Mouse (Mus musculus): ENCODE results near the gene Duxf3. TPM values are rescaled to one million over a fixed set of nuclear protein-coding genes. Genes with fewer than 3 reads are reported as not detected.
"Not testable (repeated sequence)": the region's sequence is repeated elsewhere in the genome, so short reads cannot be mapped to it uniquely, and the experiment has no call there.

The Duxf3 gene
- polyA plus RNA-seq, 1 experiment from 2014 or later: not detected

DNA sequence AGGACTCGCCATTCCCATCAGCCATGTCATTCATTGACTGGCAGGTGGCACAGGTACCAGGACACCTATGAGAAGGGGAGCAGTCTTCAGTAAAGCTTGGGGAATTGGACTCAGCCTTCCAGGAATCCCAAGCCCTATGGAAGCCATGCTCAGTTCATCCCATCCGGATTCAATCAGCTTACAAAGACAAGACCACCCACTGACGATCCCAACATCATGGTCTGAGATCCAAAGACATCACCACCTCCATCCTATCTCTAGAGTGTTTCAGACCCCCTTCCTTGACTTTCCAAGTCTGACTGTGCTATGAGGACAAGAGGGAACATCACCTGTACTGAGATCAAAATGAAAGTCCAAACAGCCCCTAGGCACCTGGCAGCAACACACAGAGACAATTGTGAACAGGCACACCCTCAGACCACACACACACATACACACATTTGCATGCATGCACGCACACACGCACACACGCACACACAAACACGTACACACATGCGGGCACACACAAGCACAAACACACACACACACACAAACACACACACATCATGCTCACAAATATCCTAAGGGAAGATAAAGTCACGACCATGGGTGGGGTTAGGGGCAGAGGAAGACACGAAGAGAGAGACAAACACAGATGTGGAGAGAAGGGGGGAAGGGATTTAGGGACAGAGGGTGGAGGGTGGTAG, 722 bp upstream of the Duxf3 start:
- H3K4me1 ChIP-seq (replicated peaks); H3K27ac ChIP-seq; H3K27me3 ChIP-seq; H3K4me3 ChIP-seq (replicated peaks); H3K36me3 ChIP-seq; H3K9ac ChIP-seq (replicated peaks); H3K4me2 ChIP-seq: not testable (repeated sequence)
- peaks cover 34% of the 10 kb centered on the region for H3K9me3 ChIP-seq
- WGBS: 81% methylated on average over 10 of the region's 10 CpGs
- ATAC-seq (ENCODE audit: insufficient number of reproducible peaks, insufficient read depth, low FRiP score, low TSS enrichment, low read depth): peak; percentile 43

DNA sequence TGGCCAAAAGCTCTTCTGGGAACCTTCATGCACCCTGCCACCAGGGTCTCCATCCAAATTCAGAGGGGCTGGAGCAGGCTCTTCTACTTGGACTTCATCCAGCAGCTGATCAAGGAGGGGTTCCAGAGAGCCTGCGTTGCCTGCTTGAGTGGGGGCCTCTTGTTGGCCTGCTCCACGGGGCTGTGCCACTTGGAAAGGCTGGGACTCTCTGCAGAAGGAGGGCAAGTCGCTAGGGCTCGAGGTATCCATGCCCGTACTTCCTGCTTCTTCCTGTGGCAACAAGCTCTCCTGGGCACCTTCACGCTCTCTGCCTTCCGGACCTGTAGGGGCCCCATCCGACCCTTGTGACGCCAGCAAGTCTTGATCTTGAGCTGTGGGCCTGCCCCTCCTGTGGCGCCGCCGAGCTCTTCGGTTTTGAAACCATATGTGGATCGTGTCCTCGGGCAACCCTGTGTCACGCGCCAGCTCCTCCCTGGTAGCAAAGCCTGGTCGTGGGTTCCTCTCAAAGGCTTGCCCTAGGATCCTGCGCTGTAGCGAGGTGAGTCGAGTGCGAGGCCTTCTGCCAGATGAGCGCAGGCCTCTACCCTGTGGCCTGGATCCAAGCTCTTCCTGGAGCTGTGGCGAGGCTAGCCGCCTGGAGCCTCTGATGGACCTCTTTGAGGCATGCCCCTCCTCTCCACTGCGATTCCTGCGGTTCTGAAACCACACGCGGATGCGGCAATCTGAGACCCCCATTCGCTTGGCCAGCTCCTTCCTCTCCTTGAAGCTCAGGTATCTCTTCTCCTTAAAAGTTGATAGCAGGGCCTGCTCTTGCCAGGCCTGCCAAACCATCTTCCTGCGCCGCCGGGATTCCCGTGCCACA, 465 bp downstream of the Duxf3 start:
- H3K4me3 ChIP-seq (replicated peaks); H3K36me3 ChIP-seq: not testable (repeated sequence)
- ATAC-seq (ENCODE audit: insufficient number of reproducible peaks, insufficient read depth, low FRiP score, low TSS enrichment, low read depth): peak; percentile 83

DNA sequence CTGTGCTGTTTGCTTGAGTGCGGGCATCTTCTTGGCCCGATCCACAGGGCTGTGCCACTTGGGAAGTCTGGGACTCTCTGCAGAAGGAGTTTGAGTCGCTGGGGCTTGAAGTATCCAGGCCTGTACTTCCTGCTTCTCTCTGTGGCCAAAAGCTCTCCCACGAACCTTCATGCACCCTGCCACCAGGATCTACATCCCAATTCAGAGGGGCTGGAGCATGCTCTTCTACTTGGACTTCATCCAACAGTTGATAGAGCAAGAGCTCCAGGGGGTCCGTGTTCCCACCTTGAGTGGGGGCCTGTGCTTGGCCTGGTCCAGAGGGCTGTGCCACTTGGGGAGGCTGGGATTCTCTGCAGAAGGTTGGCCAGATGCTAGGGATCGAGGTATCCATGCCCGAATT, 1.4 kb downstream of the Duxf3 start:
- not testable (repeated sequence) for H3K4me1 ChIP-seq (replicated peaks); H3K27me3 ChIP-seq; H3K27ac ChIP-seq; H3K9ac ChIP-seq (replicated peaks); H3K4me3 ChIP-seq (replicated peaks); H3K36me3 ChIP-seq; H3K4me2 ChIP-seq
- H3K9me3 ChIP-seq: peaks cover 26% of the 10 kb centered on the region
- peak; percentile 34 for ATAC-seq (ENCODE audit: insufficient number of reproducible peaks, insufficient read depth, low FRiP score, low TSS enrichment, low read depth)
- 80% methylated on average over 5 of the region's 7 CpGs for WGBS

More for the DNA sequence above, 465 bp downstream of the Duxf3 start:
- not testable (repeated sequence) for H3K27me3 ChIP-seq; H3K9ac ChIP-seq (replicated peaks); H3K27ac ChIP-seq; H3K4me2 ChIP-seq; H3K4me1 ChIP-seq (replicated peaks)
- peaks cover 34% of the 10 kb centered on the region for H3K9me3 ChIP-seq
- WGBS: 87% methylated on average over 35 of the region's 35 CpGs

DNA sequence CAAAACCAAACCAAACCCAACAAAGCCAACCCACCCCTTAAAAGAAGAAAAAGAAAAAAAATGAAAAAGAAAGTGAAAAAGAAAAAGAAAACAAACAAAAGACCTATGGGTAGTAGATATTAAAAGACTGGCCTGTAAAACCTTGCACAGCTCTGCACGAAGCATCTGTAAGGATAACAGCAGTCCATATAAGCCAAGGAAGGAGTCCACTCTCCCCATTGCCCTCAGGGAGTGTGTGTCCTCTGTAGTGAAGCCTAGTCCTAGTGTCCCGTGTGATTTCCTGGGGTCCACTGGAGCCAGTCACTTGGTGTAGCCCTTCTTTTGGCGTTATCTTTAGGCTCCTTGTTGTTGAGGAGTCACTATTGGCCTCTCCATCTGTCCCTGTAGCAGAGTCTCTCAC, 2.5 kb downstream of the Duxf3 start:
- H3K4me2 ChIP-seq; H3K27me3 ChIP-seq; H3K36me3 ChIP-seq; H3K27ac ChIP-seq; H3K9ac ChIP-seq (replicated peaks); H3K4me3 ChIP-seq (replicated peaks); H3K4me1 ChIP-seq (replicated peaks); ATAC-seq (ENCODE audit: insufficient number of reproducible peaks, insufficient read depth, low FRiP score, low TSS enrichment, low read depth): not testable (repeated sequence)
- 58% methylated on average over 3 of the region's 3 CpGs for WGBS
- peaks cover 19% of the 10 kb centered on the region for H3K9me3 ChIP-seq

DNA sequence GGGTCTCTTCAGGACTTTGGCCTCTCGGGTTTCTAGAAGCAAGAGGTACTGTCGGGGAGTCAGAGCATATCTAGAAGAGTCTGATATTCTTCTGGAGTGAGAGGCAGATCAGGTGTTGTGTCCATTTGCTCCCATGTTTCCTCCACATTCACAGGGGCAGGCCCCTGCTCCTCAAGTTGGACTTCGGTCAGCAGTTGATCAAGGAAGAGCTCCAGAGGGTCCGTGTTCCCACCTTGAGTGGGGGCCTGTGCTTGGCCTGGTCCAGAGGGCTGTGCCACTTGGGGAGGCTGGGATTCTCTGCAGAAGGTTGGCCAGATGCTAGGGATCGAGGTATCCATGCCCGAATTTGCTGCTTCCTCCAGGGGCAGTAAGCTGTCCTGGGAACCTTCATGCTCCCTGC, 4.7 kb downstream of the Duxf3 start:
- not testable (repeated sequence) for H3K27me3 ChIP-seq; H3K27ac ChIP-seq; ATAC-seq (ENCODE audit: insufficient number of reproducible peaks, insufficient read depth, low FRiP score, low TSS enrichment, low read depth); H3K9ac ChIP-seq (replicated peaks); H3K4me3 ChIP-seq (replicated peaks); H3K36me3 ChIP-seq; H3K4me1 ChIP-seq (replicated peaks); H3K4me2 ChIP-seq
- peaks cover 16% of the 10 kb centered on the region for H3K9me3 ChIP-seq
- WGBS: 82% methylated on average over 3 of the region's 6 CpGs

DNA sequence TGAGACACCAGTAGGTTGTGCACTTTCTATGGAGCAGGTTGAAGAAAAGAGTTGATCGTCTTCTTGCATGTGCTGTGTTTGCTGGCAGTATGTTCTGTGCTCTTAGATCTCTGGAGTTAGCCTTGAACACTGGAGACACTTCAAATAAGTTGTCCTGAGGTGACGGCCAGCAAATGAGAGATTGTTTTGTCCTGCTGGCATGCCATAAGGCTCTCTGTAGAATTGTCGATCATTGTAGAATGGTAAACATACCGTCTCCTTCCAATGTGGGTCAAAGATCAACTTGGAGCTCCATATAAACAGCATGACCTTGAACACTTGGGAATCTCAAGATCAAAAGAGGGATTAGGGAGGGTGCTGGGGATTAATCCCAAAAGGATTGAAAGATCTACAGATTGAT, 6.1 kb downstream of the Duxf3 start:
- H3K4me1 ChIP-seq (replicated peaks); H3K4me2 ChIP-seq; H3K27me3 ChIP-seq; H3K27ac ChIP-seq; H3K9me3 ChIP-seq; H3K9ac ChIP-seq (replicated peaks); H3K36me3 ChIP-seq; ATAC-seq (ENCODE audit: insufficient number of reproducible peaks, insufficient read depth, low FRiP score, low TSS enrichment, low read depth); H3K4me3 ChIP-seq (replicated peaks): not testable (repeated sequence)
- WGBS: 75% methylated on average over 4 of the region's 4 CpGs

DNA sequence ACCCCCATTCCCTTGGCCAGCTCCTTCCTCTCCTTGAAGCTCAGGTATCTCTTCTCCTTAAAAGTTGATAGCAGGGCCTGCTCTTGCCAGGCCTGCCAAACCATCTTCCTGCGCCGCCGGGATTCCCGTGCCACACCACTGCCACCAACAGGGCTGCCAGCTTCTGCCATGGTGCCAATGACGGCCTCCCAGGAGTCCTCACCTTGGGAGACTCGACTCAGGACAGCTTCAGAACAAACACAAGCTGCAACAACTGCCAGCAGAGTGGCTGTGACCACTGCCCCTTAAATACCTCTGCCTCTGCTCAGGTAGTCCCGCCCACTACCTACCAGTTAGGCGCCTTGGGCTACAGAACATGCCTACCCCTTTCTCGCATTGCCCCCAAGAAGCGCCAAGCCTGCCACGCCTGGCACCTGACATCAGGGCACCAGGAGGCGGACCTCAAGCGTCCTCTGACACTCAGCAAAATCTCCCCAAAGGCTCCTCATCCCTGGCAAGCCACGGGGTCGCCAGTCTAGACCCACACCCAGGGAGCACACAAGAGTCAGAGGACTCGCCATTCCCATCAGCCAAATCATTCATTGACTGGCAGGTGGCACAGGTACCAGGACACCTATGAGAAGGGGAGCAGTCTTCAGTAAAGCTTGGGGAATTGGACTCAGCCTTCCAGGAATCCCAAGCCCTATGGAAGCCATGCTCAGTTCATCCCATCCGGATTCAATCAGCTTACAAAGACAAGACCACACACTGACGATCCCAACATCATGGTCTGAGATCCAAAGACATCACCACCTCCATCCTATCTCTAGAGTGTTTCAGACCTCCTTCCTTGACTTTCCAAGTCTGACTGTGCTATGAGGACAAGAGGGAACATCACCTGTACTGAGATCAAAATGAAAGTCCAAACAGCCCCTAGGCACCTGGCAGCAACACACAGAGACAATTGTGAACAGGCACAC, 7.4 kb downstream of the Duxf3 start, which contains the start of gene AW822073:
AW822073 (minus strand) TSS at position 104 of the 959 bp plus-strand sequence.
- not testable (repeated sequence) for H3K27ac ChIP-seq; H3K9ac ChIP-seq (replicated peaks); H3K4me2 ChIP-seq; ATAC-seq (ENCODE audit: insufficient number of reproducible peaks, insufficient read depth, low FRiP score, low TSS enrichment, low read depth); H3K27me3 ChIP-seq; H3K4me3 ChIP-seq (replicated peaks); H3K36me3 ChIP-seq; H3K9me3 ChIP-seq; H3K4me1 ChIP-seq (replicated peaks)
- 85% methylated on average over 18 of the region's 18 CpGs for WGBS

DNA sequence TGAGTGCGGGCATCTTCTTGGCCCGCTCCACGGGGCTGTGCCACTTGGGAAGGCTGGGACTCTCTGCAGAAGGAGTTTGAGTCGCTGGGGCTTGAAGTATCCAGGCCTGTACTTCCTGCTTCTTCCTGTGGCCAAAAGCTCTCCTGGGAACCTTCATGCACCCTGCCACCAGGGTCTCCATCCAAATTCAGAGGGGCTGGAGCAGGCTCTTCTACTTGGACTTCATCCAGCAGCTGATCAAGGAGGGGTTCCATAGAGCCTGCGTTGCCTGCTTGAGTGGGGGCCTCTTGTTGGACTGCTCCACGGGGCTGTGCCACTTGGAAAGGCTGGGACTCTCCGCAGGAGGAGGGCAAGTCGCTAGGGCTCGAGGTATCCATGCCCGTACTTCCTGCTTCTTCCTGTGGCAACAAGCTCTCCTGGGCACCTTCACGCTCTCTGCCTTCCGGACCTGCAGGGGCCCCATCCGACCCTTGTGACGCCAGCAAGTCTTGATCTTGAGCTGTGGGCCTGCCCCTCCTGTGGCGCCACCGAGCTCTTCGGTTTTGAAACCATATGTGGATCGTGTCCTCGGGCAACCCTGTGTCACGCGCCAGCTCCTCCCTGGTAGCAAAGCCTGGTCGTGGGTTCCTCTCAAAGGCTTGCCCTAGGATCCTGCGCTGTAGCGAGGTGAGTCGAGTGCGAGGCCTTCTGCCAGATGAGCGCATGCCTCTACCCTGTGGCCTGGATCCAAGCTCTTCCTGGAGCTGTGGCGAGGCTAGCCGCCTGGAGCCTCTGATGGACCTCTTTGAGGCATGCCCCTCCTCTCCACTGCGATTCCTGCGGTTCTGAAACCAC, 8.3 kb downstream of the Duxf3 start:
- not testable (repeated sequence) for H3K27ac ChIP-seq; H3K27me3 ChIP-seq; H3K4me1 ChIP-seq (replicated peaks); H3K36me3 ChIP-seq; ATAC-seq (ENCODE audit: insufficient number of reproducible peaks, insufficient read depth, low FRiP score, low TSS enrichment, low read depth); H3K9me3 ChIP-seq; H3K9ac ChIP-seq (replicated peaks); H3K4me3 ChIP-seq (replicated peaks); H3K4me2 ChIP-seq
- 83% methylated on average over 31 of the region's 31 CpGs for WGBS

DNA sequence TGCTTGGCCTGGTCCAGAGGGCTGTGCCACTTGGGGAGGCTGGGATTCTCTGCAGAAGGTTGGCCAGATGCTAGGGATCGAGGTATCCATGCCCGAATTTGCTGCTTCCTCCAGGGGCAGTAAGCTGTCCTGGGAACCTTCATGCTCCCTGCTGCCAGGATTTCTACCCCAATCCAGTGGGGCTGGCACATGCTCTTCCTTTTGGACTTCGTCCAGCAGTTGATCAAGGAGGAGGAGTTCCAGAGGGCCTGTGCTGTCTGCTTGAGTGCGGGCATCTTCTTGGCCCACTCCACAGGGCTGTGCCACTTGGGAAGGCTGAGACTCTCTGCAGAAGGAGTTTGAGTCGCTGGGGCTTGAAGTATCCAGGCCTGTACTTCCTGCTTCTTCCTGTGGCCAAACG, 9.3 kb downstream of the Duxf3 start:
- not testable (repeated sequence) for H3K4me1 ChIP-seq (replicated peaks); H3K27me3 ChIP-seq; H3K9me3 ChIP-seq; H3K27ac ChIP-seq; H3K4me3 ChIP-seq (replicated peaks); ATAC-seq (ENCODE audit: insufficient number of reproducible peaks, insufficient read depth, low FRiP score, low TSS enrichment, low read depth); H3K9ac ChIP-seq (replicated peaks); H3K4me2 ChIP-seq; H3K36me3 ChIP-seq
- WGBS: 79% methylated on average over 4 of the region's 6 CpGs

DNA sequence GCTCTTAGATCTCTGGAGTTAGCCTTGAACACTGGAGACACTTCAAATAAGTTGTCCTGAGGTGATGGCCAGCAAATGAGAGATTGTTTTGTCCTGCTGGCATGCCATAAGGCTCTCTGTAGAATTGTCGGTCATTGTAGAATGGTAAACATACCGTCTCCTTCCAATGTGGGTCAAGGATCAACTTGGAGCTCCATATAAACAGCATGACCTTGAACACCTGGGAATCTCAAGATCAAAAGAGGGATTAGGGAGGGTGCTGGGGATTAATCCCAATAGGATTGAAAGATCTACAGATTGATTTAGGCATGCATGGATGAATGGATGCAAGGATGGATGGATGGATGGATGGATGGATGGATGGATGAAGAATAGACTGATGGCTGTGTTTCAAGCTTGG, 10.9 kb downstream of the Duxf3 start:
- H3K27me3 ChIP-seq; ATAC-seq (ENCODE audit: insufficient number of reproducible peaks, insufficient read depth, low FRiP score, low TSS enrichment, low read depth); H3K27ac ChIP-seq; H3K4me2 ChIP-seq; H3K4me1 ChIP-seq (replicated peaks); H3K36me3 ChIP-seq; H3K9me3 ChIP-seq; H3K4me3 ChIP-seq (replicated peaks); H3K9ac ChIP-seq (replicated peaks): not testable (repeated sequence)
- WGBS: 90% methylated on average over 2 of the region's 2 CpGs
